Mouse (Mus musculus): ENCODE results near the gene Gm19426. TPM values are rescaled to one million over a fixed set of nuclear protein-coding genes. Genes with fewer than 3 reads are reported as not detected.
"Not testable (repeated sequence)": the region's sequence is repeated elsewhere in the genome, so short reads cannot be mapped to it uniquely, and the experiment has no call there.

Gene Gm19426
- total RNA-seq, 2 experiments from 2014 or later, result 3.1 to 7.9 TPM

DNA sequence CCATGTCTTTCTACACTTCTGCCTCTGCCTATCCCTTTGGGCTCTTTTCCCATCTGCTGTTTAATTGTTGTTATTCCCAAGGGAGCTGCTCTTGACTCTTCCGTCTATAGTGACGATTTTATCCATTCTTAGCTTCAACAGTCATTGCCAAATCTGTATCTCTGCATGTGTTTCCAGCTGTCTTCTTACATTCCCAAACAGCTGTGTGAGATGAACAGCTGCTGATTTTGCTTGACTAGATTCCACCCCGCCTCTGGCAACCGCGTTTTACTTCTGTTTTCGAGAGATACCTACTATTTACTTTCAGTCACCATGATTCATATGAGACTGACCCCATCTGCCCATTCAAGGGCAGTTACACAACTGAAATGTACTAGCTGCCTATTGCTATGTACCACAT is 6.7 kb upstream of the Gm19426 start:
- no peak for DNase-seq

DNA sequence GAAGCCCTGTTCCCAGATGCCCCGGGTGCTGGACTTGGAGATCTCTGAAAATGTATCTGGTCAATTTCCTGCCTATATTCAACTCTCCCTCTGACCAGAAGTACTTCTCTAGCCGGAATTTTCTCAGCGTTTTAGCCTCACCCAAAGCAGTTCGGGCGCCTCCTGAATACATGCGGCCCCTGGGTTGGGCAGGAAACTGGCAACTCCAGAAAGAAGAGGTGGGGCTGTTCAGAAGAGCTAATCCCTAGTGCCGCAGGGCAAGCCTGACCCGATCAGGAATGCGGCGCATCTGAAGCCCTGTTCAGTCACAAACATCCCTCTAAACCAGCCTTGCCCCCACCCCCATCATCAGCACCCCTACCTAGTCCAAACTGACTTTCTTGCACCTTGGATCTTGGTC is 671 bp upstream of the Gm19426 start:
- no peak for DNase-seq

DNA sequence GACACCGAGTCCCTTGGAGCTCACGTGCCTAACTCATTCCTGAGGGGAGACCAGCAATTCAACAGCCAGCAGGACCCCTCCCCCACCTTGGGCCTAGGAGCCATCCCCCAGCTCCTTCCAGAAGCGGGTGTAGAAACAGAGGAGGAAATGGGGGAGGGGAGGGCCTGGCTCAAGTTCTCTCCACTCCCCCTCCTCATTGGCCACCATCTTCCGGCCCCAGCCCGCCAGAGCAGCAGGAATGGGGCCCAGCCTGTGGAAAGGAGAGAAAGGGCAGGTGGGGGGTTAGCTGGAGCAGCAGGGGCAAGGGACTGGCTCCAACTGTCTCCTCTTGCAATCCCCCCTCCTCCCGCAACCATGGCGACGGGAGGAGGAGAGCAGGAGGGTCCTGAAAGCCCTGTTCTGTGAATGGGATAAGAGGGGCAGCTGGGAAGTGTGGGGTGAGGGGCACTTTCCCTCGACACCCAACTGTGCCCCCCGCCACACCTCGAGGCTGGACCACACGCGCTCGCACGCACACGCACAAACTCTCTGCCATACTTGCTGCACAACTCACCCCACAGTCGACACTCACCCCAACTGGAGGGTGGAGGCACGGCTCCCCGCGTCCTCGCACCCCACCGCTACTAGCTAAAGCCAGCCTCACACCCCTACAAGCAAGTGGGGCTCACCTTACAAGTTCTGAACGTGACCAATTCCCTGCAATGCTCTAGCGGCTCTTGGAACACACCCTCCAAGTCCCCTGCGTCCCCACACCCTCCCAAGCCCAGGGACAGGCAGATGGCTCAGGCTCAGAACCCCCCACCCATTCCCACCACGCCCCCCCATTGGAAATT is 788 bp downstream of the Gm19426 start:
- DNase-seq, result peak; percentile 54

DNA sequence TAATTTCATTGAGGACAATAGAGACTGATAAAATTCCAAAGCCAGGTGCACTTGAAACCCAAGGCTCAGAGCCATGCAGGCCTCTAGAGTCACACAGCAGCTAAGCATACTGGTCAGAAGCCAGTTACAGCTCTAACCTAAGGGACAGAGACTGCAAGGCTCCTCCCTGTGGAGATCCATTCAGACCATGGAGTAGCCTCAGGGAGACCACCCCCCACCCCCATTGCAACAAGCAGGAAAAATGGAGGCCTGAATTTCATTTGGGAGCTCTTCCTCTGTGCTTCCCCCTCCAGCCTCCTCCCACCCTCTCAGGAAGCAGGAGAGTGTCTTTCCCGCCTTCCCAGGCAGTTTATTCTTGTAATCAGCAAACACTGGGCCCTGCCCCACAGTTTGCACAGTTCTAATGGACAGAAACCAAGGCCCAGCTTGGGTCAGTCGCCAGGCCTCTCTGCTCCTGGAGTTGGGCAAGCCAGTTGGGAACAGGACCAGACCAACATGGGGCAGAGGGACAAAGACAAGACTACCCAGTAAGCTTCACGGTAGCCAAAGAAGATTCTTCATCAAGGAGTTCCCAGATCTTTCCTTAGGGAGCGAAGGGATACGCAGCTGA is 1.5 kb downstream of the Gm19426 start:
- DNase-seq, result peak; percentile 47

DNA sequence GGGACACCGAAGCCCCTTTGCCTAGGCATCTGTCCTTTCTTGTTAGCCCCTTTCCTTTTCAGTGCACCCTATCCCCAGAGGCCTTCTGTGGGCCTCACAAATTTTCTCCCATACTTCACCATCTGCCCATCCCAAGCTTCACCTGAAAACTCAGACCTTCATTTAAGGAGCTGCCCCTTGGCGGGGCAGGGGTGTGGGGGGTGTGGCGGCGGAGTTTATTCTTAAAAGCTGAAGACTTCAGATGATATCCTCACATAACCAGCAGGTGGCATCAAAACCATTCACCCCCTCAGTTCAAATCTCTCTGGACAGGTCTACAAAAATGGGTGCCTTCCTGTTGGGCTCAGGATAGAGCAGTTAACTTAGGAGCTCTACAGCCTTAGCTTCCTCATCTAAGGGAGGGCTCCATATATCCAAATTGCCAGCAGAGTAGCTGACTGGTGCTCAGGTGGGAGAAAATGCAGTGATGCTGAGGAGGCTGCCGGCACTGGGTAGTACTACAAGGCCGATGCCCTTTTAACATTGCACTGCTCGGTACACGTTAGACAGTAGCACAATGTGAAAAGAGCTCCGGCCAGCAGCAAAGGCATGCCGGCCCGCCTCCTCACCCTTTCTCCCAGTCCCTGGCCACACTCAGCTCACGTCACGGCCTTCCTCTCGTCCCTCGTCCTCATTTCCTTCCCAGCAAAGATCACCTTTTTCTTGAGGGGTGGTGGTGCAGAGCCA is 2.7 kb downstream of the Gm19426 start:
- DNase-seq, result peak; percentile 28

DNA sequence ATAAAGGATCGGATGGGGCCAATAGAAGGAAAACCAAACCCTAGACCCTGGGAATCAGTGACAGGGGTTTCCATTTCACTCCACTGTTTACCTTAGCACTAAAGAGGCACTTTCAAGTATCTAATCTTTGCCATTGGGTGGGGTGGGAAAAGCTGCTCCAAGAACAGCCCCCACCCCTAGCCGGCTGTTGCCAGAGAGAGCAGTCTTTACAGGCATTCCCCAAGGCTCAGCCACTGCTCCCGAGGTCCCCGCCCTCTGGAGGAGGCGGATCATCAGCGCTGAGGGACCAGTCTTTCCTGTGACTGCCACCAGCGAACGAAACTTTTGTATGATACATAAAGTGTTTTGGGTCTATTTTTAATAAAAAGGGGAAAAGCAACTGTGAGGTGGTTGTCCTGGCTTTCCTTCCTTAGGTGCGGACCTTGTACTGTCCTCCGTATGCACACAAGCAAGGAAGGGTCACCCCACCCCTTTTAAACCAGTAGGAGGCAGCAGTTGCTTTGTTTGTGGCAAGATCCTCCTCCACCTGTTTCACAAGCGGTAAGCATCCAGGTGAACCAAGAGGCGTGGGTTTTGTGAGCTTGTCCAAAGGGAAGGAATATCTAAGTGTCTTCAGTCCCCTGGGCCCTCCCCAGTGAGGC is 5.1 kb downstream of the Gm19426 start:
- DNase-seq, result peak; percentile 51

DNA sequence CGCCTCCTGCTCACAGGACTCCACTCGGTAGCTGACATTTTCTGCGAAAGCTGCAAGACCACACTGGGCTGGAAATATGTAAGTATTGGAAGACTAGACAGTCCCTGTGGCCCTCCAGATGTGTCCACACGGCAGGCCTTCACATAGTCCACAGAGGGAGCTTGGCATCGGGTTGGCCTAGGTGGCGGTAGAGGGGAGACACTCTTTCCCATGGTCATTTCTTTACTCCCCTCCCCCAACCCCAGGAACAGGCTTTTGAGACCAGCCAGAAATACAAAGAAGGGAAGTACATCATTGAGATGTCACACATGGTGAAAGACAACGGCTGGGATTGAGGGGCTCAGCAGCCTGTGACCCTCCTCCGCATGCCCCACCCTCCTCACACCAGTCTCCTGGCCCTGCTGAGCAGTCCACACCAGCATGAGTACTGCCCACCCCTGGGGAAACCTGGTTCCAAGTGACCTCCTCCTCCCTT is 6.0 kb downstream of the Gm19426 start:
- peak; percentile 27 for DNase-seq

DNA sequence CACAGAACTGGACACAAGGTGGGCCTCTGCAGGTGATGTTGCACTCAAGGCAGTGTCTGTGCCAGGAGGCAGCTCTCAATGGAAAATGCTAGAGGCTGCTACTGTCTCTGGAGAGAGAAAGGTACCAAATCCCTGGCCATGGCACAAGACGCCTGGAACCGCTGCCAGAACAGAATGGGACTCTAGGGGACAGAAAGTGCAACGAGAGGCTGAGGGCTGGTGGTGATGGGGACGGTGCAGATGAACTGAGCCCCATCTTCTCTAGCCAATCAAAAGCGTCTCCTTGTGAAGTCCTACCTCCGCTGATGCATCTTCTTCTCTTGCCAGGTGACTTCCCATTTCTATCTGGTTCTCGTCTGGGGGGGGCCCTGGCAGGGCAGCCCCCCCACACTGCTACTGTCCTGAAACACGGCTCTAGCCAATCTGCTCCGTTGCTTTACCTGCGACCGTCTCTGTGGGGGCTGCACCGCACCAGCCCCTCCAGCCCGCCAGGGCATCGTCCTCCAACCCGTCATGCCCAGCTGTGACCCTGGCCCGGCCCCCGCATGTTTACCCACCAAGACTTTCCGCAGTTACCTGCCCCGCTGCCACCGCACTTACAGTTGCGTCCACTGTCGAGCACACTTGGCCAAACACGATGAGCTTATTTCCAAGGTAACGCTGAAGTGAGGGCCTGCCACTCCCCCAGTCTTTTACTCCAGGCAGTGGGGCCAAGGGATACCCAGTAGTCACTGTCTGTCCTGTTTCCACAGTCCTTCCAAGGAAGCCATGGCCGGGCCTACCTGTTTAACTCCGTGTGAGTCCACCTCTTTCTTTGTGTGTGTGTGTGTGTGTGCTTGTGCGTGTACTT is 6.9 kb downstream of the Gm19426 start:
- peak; percentile 54 for DNase-seq

DNA sequence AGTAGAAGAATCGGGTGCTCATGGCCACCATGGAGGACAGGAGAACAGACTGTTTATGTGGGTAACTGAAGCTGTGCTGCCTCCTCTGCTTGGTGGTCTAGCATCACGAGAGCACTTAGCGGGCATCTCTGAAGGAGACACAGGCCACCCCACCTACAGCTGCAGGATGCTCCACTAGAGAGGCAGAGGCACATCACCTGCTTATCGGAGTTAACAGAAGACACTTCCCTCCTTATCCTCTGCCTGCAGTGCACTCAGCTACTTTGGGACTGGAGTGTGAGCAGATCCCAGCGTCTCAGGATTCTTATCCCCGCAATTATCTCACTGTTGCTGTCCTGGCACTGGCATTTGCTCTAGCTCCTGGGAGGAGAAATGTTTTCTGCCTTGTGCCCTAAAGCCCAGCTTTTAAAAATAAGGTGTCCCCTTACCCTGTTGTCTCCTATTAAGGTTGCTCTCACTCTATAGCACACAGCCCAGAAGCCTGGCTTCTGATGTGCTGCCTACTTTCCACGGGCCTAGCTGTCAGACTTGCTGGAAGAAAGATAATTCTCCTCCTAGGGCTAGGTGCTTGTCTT is 8.0 kb downstream of the Gm19426 start:
- DNase-seq, result no peak

DNA sequence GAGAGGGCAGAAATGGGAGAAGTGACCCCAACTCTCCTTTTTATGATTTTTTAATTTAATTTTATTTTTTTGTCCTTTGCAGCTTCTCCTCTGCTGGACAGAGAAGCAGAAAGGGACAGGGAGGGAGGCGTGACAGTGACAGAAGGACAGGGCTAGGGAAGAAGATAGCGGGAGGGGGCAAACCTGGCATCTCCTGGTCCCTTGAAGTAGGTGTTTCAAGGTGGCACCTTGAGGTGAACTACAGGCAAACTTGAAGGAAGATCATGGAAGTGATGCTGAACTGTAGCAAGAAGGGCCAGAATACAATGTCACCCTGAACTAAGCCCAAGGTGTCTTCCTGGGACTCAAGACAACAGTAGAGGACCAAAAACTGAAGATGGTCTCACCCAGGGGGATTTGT is 8.5 kb downstream of the Gm19426 start:
- DNase-seq, result no peak

DNA sequence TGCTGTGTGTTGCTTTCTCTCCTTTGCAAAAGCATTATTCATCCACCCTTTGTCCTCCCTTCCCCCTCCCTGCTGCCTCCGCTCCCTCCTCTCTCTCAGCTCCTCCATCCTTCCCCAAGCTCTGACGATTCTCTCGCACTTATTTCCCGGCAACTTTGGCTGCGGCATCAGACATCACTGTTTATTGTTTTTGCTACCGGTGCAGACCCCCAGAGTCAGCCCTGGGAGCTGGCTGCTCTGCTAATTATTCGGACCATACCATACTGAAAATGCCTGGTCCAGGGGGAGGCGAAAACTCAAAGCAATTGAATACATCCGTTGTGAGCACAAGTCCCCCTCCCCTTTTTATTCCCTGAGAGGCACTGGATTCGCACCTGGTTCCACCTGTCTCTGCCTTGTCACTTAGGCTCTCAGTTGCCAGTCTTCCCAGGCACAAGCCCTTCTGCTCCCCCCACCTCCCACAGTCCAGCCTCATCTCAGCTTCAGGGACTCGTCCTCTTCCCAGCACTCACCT is 9.0 kb downstream of the Gm19426 start:
- no peak for DNase-seq

DNA sequence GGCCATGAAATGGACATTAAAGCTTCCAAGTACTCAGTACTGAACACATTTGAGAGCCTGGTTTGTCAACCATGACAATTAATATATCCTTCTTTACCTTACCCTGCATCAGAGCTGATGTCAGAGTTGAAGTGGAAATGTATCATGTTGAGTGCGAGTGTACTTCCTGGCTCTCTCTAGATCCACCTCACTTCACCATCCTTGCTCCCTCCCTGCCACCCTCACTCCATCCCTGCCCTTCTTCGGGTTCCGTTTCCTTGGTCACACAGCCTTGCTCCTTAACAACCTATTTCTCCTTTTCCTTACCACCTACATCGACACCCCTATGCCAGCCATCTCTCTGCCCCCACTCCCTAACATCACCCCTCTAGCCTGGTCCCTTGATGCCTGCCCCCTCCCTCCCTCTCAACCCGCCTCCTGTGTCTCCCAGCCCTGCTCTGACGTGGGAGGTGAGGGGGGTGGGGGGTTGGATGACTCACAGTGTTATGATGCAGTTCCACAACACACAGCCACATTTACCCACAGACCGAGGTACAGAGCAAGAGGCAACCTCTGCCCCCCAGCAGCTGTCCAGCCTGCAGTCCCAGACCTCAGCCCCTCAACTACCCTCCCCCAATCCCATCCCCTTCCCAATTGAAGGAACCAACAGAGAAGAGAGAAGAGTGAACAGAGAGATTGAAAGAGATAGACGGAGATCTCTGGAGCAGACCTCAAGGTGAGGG is 9.7 kb downstream of the Gm19426 start, which contains the start of gene Ypel4:
TSS of gene Ypel4 (plus strand) at position 480 of the 722 bp plus-strand sequence.
- peak; percentile 78 for DNase-seq

DNA sequence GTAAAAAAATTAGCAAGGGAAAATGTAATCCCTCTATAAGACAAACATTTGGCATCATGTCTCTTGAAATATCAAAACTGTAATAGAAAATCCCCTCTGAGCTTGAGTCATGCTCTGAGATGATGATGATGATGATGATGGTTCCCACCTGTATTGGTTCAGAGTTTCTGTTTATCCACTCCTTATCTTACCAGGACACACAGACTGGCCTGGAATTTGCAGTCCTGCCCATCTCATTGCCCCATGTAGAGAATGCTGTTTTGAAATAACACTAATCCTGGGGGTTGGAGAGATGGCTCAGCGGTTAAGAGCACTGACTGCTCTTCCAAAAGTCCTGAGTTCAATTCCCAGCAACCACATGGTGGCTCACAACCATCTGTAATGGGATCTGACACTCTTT is 11.1 kb downstream of the Gm19426 start:
- DNase-seq, result no peak

DNA sequence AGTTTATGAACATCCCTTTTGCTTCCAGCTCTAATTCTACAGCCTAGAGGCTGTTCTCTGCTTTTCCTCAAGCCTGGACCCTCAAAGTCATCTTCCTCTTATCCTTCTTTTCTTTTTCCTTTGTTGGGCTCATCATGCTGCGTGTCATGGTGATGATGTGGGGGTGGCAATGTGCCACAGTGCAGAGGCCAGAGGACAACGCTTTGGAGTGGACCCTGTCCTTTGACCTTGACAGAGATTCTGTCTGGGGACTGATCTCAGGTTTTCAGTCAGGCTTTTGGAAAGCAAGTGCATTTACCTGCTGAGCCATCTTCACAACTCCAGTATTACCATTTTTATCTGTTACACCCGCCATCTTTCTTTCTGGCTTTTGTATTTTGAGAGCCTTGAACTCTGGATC is 12.2 kb downstream of the Gm19426 start:
- no peak for DNase-seq

DNA sequence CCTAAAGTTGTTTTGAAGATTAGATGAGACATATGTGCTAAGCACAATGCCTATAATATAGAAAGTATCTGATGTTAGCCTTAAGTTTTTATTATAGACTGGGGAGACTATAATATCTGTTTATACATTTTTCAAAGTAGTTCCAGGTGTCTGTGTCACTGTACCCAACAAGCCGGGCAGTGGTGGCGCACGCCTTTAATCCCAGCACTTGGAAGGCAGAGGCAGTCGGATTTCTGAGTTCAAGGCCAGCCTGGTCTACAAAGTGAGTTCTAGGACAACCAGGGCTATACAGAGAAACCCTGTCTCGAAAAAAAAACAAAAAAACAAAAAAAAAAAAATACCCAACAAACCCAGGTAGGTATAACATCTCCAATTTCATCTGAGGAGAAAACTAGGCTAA is 15.3 kb downstream of the Gm19426 start:
- not testable (repeated sequence) for DNase-seq

DNA sequence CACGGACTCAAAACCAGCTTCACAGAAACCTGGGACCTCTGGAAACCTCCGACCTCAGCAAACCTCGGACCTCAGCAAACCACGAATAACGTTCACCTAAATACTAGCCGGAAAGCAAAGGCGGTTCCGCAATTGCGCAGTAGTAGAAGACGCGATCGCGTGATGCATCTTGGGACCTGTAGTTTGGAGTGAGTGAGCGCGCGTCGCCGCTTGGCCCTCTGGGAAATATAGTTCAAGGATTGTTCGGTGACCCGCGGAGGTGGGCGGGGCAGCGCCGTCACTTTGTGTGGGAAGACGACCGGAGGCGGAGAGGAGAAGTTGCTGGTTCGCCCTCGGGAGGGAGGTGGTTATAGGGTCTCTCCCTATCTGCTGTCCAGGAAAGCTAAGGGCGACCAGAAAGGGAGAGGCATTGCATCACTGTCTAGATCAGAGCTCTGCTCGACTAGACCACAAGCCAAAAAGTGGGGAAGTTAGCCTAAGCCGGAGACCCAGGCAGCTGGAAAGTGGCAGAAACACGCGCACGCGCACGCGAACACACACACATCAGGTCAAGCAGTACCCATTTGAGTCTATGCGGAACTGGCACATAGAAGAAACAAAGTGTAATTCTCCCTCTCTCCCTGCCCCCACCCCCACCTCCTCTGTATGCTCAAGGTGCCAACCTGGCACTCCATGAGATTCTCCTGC is 16.1 kb downstream of the Gm19426 start, which contains the start of gene Clp1:
TSS of gene Clp1 (minus strand) at position 179 of the 687 bp plus-strand sequence.
- peak; percentile 95 for DNase-seq

DNA sequence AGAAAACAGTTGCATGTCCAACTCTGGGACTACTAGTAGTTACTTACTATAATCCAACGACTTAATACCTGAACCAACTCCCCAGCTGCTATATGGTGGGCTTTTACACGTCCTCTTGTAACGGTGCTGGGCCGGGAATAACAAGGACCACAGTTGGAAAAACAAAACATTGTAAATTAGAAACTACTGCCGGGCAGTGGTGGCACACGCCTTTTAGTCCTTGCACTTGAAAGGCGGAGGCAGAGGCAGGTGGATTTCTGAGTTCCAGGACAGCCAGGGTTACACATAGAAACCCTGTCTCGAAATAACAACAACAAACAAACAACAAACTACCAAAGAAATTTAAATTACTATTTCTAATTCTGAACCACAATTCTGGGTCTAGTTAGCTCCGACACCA is 16.7 kb downstream of the Gm19426 start:
- DNase-seq, result no peak

DNA sequence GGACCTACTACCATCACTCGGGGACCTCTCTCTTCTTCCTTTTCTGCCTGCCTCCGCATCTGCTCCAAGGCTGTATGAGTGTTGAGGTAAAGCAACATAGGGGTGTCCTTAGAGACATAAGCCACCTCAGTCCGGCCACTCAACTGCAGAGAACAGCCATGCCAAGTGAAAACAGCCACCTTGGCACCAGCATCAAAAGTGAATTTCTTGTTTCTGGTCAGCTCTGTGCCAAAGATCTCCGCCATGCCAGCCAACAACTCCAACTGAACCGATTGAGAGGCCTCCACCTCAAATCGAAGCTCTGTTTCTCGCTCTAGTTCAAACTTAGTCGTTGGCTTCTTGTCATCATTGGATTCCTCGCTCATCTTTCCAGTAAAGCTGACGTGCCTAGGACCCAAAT is 17.7 kb downstream of the Gm19426 start:
- DNase-seq, result peak; percentile 22

DNA sequence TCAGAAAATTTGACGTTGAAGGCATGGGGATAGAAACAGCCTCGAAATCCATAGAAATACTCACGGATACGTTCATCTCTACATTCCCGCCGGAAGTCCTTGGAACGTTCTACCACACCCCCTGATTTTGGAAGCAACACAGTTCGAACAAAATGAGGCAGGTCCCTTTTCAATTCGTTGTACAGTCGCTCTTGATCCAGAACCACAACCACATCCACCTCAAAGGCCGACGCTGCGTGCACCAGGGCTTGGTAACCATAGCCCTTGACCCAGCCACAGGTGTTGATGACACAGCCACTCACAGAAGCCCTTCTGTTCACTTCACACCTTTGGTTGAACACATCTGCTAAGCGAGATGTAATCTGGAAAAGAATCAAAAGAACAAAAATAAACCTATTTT is 19.6 kb downstream of the Gm19426 start:
- no peak for DNase-seq
